Mouse (Mus musculus) limb, embryonic 14.5 days (tissue): Measurements from ENCODE around the gene Gramd1a. TPM values are rescaled to one million over a fixed set of nuclear protein-coding genes. Genes with fewer than 3 reads are reported as not detected.

Source experiments
- ATAC-seq: fragments of 200-750 bp; cut with Nextera tagmentation; 2 replicates; pipeline ENCODE4 v1.8.0; 2017; ENCODE audit warnings: low read depth, moderate number of reproducible peaks, moderate TSS enrichment; ENCODE audit not compliant: low FRiP score
- DNase-seq: peaks from one replicate; pipeline ENCODE4 v3.0.0-alpha.2; 2015; ENCODE audit warnings: low spot score
- H3K27ac ChIP-seq: fragments of 300-500 bp; sonication (generic); replicated peaks from 2 replicates; pipeline ENCODE4 v1.5.1; 2014; ENCODE audit warnings: low read depth, mild to moderate bottlenecking, low read length, moderate library complexity, mixed read lengths
- H3K27me3 ChIP-seq: fragments of 300-500 bp; sonication (generic); 2 replicates; pipeline ENCODE4 v1.6.1; 2014; ENCODE audit warnings: low read length, mixed read lengths; ENCODE audit not compliant: control insufficient read depth, insufficient read depth
- H3K36me3 ChIP-seq: fragments of 300-500 bp; sonication (generic); 2 replicates; pipeline ENCODE4 v1.6.1; 2014; ENCODE audit warnings: mild to moderate bottlenecking, low read length, moderate library complexity, mixed read lengths; ENCODE audit not compliant: control insufficient read depth, insufficient read depth
- H3K4me1 ChIP-seq: fragments of 300-500 bp; sonication (generic); 2 replicates; pipeline ENCODE4 v1.6.1; 2014; ENCODE audit warnings: antibody characterized with exemption, low read length, mixed read lengths; ENCODE audit not compliant: control insufficient read depth, insufficient read depth
- H3K4me2 ChIP-seq: fragments of 300-500 bp; sonication (generic); replicated peaks from 2 replicates; pipeline ENCODE4 v1.6.1; 2014; ENCODE audit warnings: low read depth, mild to moderate bottlenecking, low read length, moderate library complexity; ENCODE audit not compliant: severe bottlenecking
- H3K4me3 ChIP-seq: fragments of 300-500 bp; sonication (generic); replicated peaks from 2 replicates; pipeline ENCODE4 v1.5.1; 2014; ENCODE audit warnings: low read length
- H3K9ac ChIP-seq: fragments of 300-500 bp; sonication (generic); 2 replicates; pipeline ENCODE4 v1.6.1; 2014; ENCODE audit warnings: mild to moderate bottlenecking, low read depth, low read length, moderate library complexity; ENCODE audit not compliant: severe bottlenecking
- H3K9me3 ChIP-seq: fragments of 300-500 bp; sonication (generic); 2 replicates; pipeline ENCODE4 v1.6.1; 2016; ENCODE audit warnings: low read length; ENCODE audit not compliant: control insufficient read depth
- POLR2A ChIP-seq: fragments of 200-500 bp; IDR thresholded peaks from 2 replicates; pipeline ENCODE4 v1.8.0; 2012; ENCODE audit warnings: inconsistent platforms, mild to moderate bottlenecking, moderate library complexity, borderline replicate concordance; ENCODE audit not compliant: insufficient read depth, insufficient read length; ENCODE audit errors: extremely low read depth
- WGBS: fragments of 180-500 bp; shearing (Covaris S2); extraction: QIAGEN DNeasy Blood & Tissue Kit; methylation state at CpG from one replicate; pipeline ENCODE4 v1.1.7; 2014; 5-methylcytosine and 5-hydroxymethylcytosine counted together
- polyA plus RNA-seq, 2 experiments: library from polyadenylated mRNA; depleted of rRNA in 1 of 2; stranded (reverse) in 1 of 2; unstranded in 1 of 2; fragments of >200 nt; fragmentation: Nextera tagmentation in 1 of 2; extraction: Ambion mirVana in 1 of 2; gene quantifications; 2 replicates each; pipeline versions ENCODE4 v1.2.1 to v1.2.3; 2012 to 2014

Gene Gramd1a
- polyA plus RNA-seq, 2 experiments = 59.8 to 157 TPM

GRCm38 (mm10) chr7:31113800-31114199 is 41.9 kb downstream of the Gramd1a start:
- Histone ChIP-seq H3K9me3 (no peaks in the 10 kb centered on the region), H3K4me3 (no peak overlapping the region), H3K9ac (no peak overlapping the region), H3K4me1 (peaks cover 9% of the 10 kb centered on the region), H3K36me3 (no peaks in the 10 kb centered on the region), H3K27me3 (no peaks in the 10 kb centered on the region), H3K4me2 (no peak overlapping the region), H3K27ac (no peak overlapping the region)
- no peak for TF ChIP-seq POLR2A
- no peak for ATAC-seq
- DNase-seq = no peak
- 56% methylated on average over 6 of the region's 6 CpGs for WGBS

- 59% methylated on average over 4 of the region's 4 CpGs for WGBS
- H3K36me3 ChIP-seq = no peaks in the 10 kb centered on the region
- no peaks in the 10 kb centered on the region for H3K27me3 ChIP-seq
- H3K4me1 ChIP-seq = peaks cover 9% of the 10 kb centered on the region
- TF ChIP-seq POLR2A = no peak
- H3K4me2 ChIP-seq = no peak overlapping the region
- H3K4me3 ChIP-seq = no peak overlapping the region
- no peak overlapping the region for H3K27ac ChIP-seq
- DNase-seq = no peak
- H3K9ac ChIP-seq = no peak overlapping the region
- ATAC-seq = no peak
- H3K9me3 ChIP-seq = no peaks in the 10 kb centered on the region
Measured at GRCm38 (mm10) chr7:31112036-31112435, 43.7 kb downstream of the Gramd1a start.

GRCm38 (mm10) chr7:31110861-31111385 is 44.8 kb downstream of the Gramd1a start:
- no peak for TF ChIP-seq POLR2A
- no peak overlapping the region for H3K4me2 ChIP-seq
- H3K4me3 ChIP-seq = no peak overlapping the region
- 87% methylated on average over 15 of the region's 15 CpGs for WGBS
- ATAC-seq (no peak), DNase-seq (no peak)
- no peaks in the 10 kb centered on the region for H3K27me3 ChIP-seq
- H3K36me3 ChIP-seq = no peaks in the 10 kb centered on the region
- no peaks in the 10 kb centered on the region for H3K9me3 ChIP-seq
- H3K9ac ChIP-seq = no peak overlapping the region
- no peak overlapping the region for H3K27ac ChIP-seq
- H3K4me1 ChIP-seq = peaks cover 9% of the 10 kb centered on the region

- H3K4me1 ChIP-seq = no peaks in the 10 kb centered on the region
- no peak overlapping the region for H3K9ac ChIP-seq
- no peak for TF ChIP-seq POLR2A
- H3K4me2 ChIP-seq = no peak overlapping the region
- no peaks in the 10 kb centered on the region for H3K9me3 ChIP-seq
- DNase-seq (no peak), ATAC-seq (no peak)
- H3K4me3 ChIP-seq = no peak overlapping the region
- H3K36me3 ChIP-seq = no peaks in the 10 kb centered on the region
- no peaks in the 10 kb centered on the region for H3K27me3 ChIP-seq
- 87% methylated on average over 5 of the region's 5 CpGs for WGBS
- no peak overlapping the region for H3K27ac ChIP-seq
Measured at GRCm38 (mm10) chr7:31109796-31110195, 45.9 kb downstream of the Gramd1a start.

- H3K4me3 ChIP-seq = no peak overlapping the region
- no peaks in the 10 kb centered on the region for H3K9me3 ChIP-seq
- no peak for ATAC-seq
- no peak overlapping the region for H3K27ac ChIP-seq
- no peak overlapping the region for H3K4me2 ChIP-seq
- H3K9ac ChIP-seq = 0 out of 2 replicates have a peak overlapping the region, but pooled peaks have one; percentile 16
- H3K27me3 ChIP-seq = no peaks in the 10 kb centered on the region
- TF ChIP-seq POLR2A = no peak
- H3K4me1 ChIP-seq = no peaks in the 10 kb centered on the region
- WGBS = 25% methylated on average over 7 of the region's 7 CpGs
- DNase-seq = peak; percentile 13
- no peaks in the 10 kb centered on the region for H3K36me3 ChIP-seq
Measured at GRCm38 (mm10) chr7:31109091-31109490, 46.6 kb downstream of the Gramd1a start.

- H3K4me2 ChIP-seq = no peak overlapping the region
- H3K9ac ChIP-seq = no peak overlapping the region
- H3K4me3 ChIP-seq = no peak overlapping the region
- no peaks in the 10 kb centered on the region for H3K36me3 ChIP-seq
- ATAC-seq = no peak
- 87% methylated on average over 11 of the region's 11 CpGs for WGBS
- H3K27me3 ChIP-seq = no peaks in the 10 kb centered on the region
- no peak for TF ChIP-seq POLR2A
- H3K4me1 ChIP-seq = no peaks in the 10 kb centered on the region
- H3K27ac ChIP-seq = no peak overlapping the region
- no peak for DNase-seq
- no peaks in the 10 kb centered on the region for H3K9me3 ChIP-seq
Measured at GRCm38 (mm10) chr7:31107781-31108180, 47.9 kb downstream of the Gramd1a start.
